Mouse (Mus musculus) heart, postnatal 14 days (tissue): ENCODE results near the gene Cpsf3. TPM values are rescaled to one million over a fixed set of nuclear protein-coding genes. Genes with fewer than 3 reads are reported as not detected.

Experiments used
- DNase-seq, 2 experiments: peaks; one replicate each; pipeline ENCODE4 v3.0.0; 2021 to 2022
- intact Hi-C: fragments of 180-260 bp; cut with DNase I; formaldehyde crosslinking; loops from one replicate; pipeline ENCODE4 v1.15.1; 2025
- long read RNA-seq, 2 experiments: library from polyadenylated mRNA; stranded (forward); transcript quantifications; one replicate each; pipeline ENCODE4 v2.0.0; 2021
- total RNA-seq, 2 experiments: library from RNA; stranded (reverse); gene quantifications; 2 replicates each; pipeline ENCODE4 v1.2.3; 2021

The Cpsf3 gene
- total RNA-seq: 10 to 100 TPM; 36.1 to 37.5 TPM
- long read RNA-seq, experiment 1, transcript Cpsf3-201 (18 exons, 2,499 nt): major isoform, 67 of 80 reads
- long read RNA-seq, experiment 1, partial matches to known transcripts: 5 of 80 reads
- long read RNA-seq, experiment 1, other reads (novel, unspliced or antisense): 8 of 80 reads
- long read RNA-seq, experiment 2, transcript Cpsf3-201 (18 exons, 2,499 nt): major isoform, 59 of 62 reads
- long read RNA-seq, experiment 2, partial matches to known transcripts: 1 of 62 reads
- long read RNA-seq, experiment 2, other reads (novel, unspliced or antisense): 2 of 62 reads

DNA sequence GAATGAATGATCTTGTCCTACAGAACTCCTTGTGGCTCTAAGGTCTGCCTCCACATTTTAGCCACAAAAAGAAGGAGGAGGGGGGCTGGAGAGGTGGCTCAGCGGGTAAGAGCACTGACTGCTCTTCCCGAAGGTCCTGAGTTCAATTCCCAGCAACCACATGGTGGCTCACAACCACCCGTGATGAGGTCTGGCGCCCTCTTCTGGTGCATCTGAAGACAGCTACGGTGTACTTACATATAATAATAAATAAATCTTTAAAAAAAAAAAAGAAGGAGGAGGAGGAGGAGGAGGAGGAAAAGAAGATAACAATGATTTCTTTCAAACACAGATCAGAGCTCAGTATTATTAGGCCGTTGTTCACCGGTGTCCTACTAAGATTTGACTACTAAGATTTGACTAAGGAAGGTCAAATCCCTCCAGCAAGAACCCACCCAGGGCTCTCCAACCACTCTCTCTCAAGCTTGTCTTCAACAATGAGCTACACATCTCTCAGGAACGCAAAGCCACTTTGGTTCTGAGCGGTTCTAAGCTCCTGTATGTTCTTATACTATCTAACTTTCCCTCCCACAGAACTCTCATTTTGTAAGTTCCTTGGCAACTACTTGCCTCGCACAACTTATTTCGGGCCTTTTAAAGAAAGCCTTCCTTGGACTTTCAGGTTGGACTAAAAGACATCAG lies at the start of gene Cpsf3:
Cpsf3 (plus strand) TSS at position 631 of the 681 bp plus-strand sequence.
- DNase-seq: no peak
- intact Hi-C loops: no loop called here

DNA sequence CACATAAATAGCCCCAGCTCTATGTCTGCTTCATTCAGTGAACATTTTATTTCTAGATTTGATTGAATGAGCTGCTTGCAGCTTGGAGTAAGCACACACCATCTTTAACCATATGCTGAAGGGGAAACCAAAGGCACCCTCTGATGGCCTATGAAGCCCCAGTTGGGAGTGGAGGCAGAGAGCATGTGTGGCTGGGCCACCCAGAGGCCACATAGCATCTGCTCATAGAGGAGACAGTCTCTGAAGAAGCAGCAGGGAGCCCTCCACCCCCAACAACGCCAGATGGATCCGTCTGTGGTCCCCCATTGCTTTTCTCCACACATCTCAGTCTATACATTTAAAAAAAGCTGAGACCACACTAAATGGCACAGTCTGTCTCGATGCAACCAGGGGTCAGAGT lies 43.2 kb upstream of the Cpsf3 start:
- no peak for DNase-seq
- intact Hi-C loops: no loop called here

DNA sequence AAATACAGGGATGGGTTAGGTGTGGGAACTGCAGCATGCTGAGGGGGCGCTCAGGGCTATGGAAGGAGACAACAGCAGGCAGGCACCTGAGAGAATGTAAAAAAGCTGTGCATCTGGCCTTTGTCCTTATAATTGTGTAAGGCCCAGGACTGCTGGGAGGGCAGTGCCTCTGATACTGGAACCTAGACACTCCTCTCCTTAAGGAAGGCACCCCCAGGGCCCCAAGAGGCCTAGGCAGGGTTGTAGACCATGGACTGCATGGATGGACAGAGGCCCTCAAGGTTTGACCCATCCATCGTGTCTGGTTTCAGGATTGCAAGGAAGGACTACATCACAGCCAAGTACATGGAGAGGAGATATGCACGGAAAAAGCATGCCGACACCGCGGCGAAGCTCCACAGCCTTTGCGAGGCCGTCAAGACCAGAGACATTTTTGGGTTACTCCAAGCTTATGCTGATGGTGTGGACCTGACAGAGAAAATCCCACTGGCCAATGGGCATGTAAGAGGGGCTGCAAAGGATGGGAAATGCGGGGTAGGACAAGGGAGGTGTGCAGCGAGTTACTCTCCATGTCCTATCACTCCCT lies 40.7 kb upstream of the Cpsf3 start:
- no peak for DNase-seq
- intact Hi-C loops: no loop called here

DNA sequence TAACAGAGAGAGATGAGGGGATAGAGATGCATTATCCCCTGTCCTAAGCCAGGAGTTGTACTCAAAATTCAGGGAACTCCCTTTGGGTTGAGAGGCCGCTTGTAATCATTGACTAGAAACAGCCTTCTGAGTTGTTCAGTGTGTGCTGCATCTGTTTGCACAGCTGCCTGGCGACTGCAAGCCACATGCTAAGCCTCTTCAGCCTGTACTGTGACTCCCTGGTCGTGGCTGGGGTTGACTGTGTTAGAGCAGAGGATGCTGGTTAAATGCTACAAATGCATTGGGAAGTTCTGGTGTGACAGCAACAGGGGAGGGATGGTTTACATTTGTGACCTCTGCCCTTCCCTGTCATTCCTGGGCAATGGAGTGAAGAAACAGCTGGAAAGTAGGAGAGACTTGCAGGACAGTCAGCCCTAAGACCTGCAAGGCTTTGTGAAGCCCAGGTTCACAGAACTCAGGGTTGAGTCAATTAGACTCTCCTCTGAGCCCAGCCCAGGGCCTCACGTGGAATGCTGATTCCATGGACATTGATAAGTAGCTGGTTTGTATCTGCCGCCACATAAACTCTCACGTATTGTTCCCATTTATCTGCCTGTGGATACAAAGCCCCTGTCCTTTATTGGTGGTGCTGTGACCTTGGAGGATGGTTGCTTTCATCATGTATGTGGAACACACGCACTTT lies 37.3 kb upstream of the Cpsf3 start:
- no peak for DNase-seq
- intact Hi-C loops: no loop called here

DNA sequence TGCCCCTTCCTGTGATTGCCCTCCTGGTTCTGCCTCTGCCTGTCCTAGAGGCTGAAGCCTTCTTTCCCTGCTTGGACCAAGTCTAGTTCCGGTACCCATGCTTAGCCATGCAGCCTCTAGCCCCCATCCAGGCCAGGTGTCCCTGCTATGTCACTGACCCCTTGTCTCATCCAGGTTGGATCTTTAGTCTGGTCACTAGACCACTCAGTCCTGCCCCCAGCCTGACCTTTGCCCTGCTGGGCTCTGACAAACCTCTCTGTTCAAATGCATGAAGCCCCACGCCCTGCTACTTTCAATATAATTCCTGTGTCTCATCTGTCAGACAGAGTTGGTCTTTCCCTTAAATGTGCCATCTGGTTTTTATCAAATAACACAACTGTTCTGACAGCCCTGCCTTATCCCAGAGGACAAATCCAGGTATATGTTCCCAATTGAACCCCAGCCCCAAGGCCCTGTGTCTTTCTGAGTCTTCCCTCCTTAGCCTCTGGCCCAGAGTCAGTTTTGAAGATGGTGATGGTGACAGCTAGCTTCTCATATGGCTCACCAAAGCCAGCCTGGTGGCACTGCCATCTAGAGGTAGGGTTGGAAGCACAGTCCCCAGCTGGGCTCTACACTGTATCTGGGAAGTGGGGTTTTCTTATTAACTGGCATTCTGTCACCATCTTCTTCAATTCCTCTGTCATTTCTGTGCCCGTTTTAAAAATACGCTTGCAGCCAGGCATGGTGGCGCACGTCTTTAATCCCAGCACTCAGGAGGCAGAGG lies 24.5 kb upstream of the Cpsf3 start:
- DNase-seq: peak in 1 of 2 experiments; percentile 19
- intact Hi-C loops: loop anchor here (10.0 kb wide), 1 partner anchor 146 kb away; no protein-coding TSS in a partner anchor

DNA sequence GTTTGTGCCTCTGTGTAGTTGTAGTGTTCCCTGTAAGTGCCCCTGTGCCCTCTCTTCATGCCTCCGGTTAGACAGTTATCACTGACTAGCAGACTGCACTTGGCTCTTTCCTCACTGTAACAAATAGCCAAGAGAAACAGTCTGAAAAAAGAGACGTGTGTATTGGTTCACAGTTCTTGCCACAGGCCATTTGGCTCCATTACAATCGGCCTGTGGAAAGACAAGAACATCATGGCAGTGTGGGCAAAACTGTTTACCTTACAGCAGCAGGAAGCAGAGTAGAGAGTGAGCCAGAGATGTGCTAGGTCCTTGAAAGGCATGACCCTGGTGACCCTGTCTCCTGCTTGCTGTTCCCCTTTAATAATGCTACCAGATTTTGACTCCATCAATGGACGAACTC lies 23.7 kb upstream of the Cpsf3 start:
- intact Hi-C loops: loop anchor here (10.0 kb wide), 1 partner anchor 147 kb away; no protein-coding TSS in a partner anchor
- DNase-seq: no peak

DNA sequence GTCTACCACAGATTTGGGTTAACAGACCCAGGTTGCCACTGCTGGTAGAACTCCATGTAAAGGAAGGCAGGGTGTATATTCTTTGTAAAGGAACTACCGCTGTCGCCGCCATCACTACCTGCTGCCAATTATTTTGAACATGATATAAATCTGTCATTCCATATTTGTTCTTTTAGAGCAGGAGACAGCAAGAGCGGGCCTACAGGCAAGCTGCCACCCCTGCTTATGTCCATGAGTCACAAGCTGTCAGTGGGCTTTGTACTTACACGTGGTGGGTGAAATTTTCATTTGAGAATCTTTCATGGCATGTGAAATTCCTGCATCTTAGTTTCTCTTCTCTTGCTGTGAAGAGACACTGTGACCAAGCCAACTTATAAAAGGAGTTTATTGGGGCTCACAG lies 21.9 kb upstream of the Cpsf3 start:
- DNase-seq: no peak
- intact Hi-C loops: loop anchor here (2.0 to 10.0 kb wide), 2 partner anchors 36 to 148 kb away; no protein-coding TSS in a partner anchor

DNA sequence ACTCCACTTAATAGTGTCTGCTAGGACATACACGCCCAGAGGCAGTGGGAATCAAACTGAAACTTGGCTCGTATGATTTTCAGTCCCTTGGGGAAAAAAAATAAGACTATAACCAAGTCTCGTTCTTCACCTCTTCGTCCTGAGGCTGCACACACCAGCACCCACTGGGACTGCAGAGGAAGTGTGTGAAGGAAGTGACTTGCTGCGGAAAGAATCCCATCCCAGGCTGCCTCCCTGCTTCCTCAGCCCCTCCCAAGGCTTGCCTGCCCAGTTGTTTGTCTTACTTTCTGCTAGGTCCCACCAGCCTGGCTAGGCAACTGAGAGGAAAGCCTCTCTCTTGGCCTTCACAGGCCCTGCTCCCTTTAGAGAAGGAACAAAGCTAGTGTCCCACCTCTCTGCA lies 20.9 kb upstream of the Cpsf3 start:
- peak; percentile 50 to 58 for DNase-seq
- intact Hi-C loops: loop anchor here (10.0 kb wide), 1 partner anchor 149 kb away; no protein-coding TSS in a partner anchor

DNA sequence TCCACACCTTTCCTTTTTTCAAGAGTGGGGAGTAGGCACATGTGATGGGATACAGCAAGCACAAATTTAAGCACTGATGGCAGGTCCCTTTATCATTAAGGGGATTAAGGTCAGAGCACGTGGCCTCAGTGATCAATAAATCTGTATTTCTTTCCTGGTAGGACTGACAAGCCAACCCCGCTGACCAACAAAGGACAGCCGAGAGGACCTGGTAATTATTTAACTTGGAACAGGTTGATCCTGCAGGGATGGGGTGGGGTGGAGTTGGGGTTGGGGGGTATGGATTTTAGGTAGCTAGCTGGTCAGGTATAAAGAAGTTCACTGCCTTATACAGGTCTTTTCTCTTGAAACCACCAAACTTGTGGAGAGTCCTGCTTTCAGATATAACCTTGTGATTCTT lies 20.2 kb upstream of the Cpsf3 start:
- intact Hi-C loops: loop anchor here (5.0 to 10.0 kb wide), 2 partner anchors 150 to 188 kb away; no protein-coding TSS in a partner anchor
- no peak for DNase-seq

DNA sequence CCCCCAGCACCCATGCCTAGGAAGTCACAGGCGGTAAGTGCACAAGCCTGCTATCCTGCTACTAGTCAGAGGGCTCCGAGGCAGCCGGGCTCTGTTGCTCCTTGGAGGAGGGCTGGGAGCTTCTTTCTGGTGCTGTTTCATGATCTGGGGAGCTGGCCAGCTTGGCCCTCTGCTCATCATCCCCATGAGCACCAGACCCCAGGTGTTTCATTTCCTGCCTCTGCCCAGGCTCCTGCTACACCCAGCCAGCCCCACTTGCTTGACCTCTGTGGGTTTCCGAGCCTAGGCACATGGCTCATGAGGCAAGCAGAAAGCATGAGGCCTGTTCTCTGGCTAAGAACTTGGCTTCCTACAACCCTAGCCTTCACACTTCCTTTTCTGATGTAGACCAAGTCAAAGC lies 19.7 kb upstream of the Cpsf3 start:
- no peak for DNase-seq
- intact Hi-C loops: loop anchor here (5.0 to 10.0 kb wide), 2 partner anchors 151 to 188 kb away; no protein-coding TSS in a partner anchor

DNA sequence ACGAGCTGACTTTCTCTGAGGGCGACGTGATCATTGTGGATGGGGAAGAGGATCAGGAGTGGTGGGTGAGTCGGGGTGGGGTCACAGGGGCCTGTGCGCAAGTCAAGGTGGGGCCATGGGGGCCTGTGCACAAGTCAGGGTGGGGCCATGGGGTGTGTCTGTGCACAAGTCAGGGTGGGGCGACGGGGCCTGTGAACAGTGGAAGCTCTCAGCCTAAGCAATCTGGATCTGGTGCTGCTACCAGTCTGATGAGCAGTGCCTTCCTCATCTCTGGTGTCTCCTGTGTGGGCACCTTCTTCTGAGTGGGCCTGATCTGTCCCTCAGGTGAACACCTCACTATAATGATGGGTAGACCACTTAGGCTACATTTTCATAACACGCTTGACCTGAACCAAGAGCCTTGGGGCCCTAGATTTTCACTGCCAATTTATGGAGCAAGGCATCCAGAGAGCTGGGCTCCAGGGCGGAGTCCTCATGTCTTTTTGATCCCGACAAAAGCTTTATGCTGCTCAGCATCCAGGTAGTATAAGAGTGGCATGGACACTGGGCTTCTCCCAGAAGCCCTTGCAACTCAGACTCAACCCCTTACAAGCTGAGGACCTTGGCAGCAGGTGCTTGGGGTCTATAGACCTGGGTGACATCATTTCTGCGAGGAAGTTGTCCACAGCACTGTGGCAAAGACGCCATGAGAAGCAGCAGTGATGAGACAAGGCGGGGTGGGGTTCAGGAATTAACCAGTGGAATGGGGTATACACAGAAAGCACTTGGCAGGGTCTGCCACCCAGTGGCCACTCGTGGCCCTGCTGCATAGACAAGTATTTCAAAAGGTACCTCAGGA lies 19.0 kb upstream of the Cpsf3 start:
- intact Hi-C loops: loop anchor here (5.0 to 10.0 kb wide), 2 partner anchors 151 to 189 kb away; no protein-coding TSS in a partner anchor

DNA sequence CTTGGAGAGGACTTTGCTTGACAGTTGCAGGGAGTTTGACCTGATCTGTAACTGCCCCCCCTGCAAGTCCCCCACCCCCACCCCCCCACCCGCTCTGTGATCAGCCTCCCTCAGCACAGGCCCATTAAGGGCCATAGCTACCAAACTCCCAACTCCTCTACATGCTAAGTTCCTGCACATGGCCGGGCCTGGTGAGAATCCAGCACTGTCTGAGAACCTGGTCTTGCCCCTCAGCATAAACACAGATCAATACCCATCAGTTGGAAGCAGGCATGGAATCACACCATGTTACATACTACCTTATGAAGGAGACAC lies 18.4 kb upstream of the Cpsf3 start:
- no peak for DNase-seq
- intact Hi-C loops: loop anchor here (5.0 to 10.0 kb wide), 2 partner anchors 152 to 189 kb away; no protein-coding TSS in a partner anchor

More for the DNA sequence above, 19.0 kb upstream of the Cpsf3 start:
- peak; percentile 65 to 73 for DNase-seq

DNA sequence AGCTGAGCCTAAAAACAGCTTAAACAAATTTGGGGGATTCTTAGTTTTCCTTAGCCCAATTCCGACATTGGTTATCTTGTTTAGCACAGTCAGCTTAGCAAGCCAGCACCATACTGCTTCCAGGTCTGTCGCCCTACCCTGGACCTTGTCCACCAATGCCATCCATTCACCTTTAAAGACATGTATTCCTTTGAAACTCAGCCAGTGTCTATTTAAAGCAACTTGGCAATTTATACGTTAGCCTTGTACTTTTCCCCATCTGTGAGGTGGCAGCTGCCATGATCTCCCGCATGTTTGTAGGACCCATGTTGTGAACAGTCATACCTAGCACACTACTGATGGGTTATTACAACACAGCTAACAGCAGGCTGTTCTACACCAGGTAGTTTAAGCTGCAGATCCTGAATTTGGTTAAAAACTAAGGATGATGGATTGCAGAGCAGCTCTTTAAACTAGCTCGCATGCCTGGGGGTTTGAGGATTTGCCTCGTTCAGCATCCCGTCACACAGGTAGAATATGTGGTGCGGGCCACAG lies 17.0 kb upstream of the Cpsf3 start:
- DNase-seq: no peak
- intact Hi-C loops: loop anchor here (5.0 to 10.0 kb wide), 2 partner anchors 153 to 191 kb away; no protein-coding TSS in a partner anchor

DNA sequence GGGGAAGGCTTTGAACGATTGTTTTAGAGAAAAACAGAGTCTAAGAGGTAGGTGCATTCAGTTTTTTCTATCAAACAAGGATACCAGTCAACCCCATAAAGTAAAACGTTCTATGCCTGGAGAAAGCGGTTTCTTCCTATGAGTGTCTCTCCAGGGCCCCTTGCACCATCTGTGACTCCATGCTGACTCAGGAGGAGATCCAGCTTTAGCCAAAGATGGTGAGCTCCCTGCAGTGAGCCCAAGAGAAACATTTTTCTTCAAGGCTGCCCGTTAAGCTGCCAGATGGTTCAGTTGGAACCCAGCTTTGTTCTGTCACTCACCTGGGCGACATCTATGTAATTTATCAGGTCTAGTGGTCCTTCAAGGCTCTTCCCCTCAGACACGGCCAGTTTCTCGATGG lies 10.7 kb upstream of the Cpsf3 start:
- no peak for DNase-seq
- intact Hi-C loops: no loop called here

DNA sequence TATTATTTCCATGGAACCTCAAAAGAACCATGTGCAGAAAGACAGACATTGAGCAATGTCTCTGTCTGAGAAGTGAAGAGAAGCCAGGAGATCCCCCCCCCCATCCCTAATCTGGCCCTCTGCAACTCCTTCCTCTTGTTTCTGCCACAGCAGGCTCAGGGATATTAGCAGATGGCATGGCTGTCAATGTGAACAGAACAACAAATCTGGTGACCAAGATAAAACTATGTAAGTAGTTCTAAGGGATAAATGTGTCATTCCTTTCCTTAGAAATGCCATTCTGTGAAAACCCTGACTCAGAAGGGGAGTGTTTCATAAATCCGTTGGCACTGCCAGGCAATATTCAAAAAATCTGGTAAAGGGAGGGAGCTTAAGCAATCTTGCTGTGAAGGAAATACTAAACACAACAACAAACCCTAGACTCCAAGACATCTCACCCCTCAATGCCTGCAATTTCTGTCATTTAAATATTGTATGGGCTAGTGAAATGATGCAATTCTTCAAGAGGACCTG lies 7.8 kb upstream of the Cpsf3 start:
- DNase-seq: no peak
- intact Hi-C loops: no loop called here

DNA sequence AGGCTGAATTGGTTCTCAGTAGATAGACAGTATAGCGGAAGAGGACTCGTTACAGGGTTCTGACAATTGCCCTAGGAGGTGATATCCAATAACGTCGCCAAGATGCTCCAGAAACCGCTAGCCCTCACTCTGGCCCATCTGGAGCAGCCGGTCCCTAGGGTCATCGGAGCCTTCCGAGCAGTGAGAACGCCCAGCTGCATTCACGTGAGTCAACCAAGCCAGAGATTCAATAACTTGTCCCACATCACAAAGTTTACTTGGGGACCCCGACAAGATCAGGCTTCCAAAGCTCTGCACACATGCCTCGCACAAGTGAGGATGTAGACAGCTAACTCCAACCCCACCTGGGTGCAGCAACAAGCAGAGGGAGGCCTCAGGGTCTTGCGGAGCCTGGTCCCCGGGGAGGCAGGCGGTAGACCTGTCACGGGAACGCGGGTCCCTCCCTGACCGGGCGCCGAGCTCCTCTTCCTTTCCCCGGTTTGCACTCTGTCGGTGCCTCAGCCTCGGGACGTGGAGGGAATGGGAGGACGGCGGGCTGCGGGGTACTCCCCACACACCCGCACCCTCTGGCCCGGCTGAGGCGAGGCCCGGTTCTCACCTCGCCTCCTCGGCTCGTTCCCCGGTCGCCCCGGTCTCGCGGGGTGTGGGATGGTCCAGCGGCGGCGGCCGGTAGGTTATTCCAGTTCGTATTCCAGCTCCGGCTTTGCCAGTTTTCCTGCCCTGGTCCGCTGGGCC lies 484 bp downstream of the Cpsf3 start:
- intact Hi-C loops: no loop called here
- DNase-seq: no peak

DNA sequence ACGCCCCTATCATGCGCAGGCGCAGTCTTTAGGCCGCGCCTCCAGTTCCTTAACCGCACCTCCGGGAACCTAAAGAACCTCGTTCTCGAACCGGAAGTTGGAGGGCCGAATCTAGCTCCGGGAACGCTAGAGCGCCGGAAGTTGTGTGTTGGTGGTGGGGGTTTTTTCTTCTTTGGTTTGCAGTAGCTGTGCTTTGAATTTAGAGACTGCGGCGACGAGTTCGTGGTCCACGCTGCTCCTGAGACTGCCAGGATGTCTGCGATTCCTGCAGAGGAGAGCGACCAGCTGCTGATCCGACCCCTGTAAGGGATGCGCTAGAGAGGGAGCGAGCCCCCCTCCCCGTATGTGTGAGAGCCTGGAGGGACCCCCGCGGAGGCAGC lies 1.0 kb downstream of the Cpsf3 start, which contains the start of gene Itgb1bp1:
Itgb1bp1 (minus strand) TSS at position 42 of the 380 bp plus-strand sequence.
- peak; percentile 99 to 100 for DNase-seq
- intact Hi-C loops: no loop called here
